Mouse (Mus musculus) hindbrain, embryonic 12.5 days (tissue): ENCODE measurements at regions not wholly inside any gene's neighbourhood (a gene's known extent, or its start where the extent isn't known, plus 50 kb on each side); places are given as distances from the start of the nearest gene placed in this dataset.

Experiments used
- ATAC-seq: fragments of 200-750 bp; cut with Nextera tagmentation; 2 replicates; pipeline ENCODE4 v1.8.0; 2017; ENCODE audit warnings: moderate TSS enrichment; ENCODE audit not compliant: low FRiP score
- H3K27ac ChIP-seq: fragments of 300-500 bp; sonication (generic); 2 replicates; pipeline ENCODE4 v1.5.1; 2016; ENCODE audit warnings: mild to moderate bottlenecking
- H3K27me3 ChIP-seq: fragments of 300-500 bp; sonication (generic); 2 replicates; pipeline ENCODE4 v1.6.1; 2016; ENCODE audit warnings: mild to moderate bottlenecking
- H3K36me3 ChIP-seq: fragments of 300-500 bp; sonication (generic); 2 replicates; pipeline ENCODE4 v1.6.1; 2016; ENCODE audit warnings: mild to moderate bottlenecking
- H3K4me1 ChIP-seq: fragments of 300-500 bp; sonication (generic); 2 replicates; pipeline ENCODE4 v1.6.1; 2016
- H3K4me2 ChIP-seq: fragments of 300-500 bp; sonication (generic); replicated peaks from 2 replicates; pipeline ENCODE4 v1.6.1; 2016; ENCODE audit warnings: mild to moderate bottlenecking
- H3K4me3 ChIP-seq: fragments of 300-500 bp; sonication (generic); 2 replicates; pipeline ENCODE4 v1.5.1; 2016; ENCODE audit warnings: mild to moderate bottlenecking
- H3K9ac ChIP-seq: fragments of 300-500 bp; sonication (generic); 2 replicates; pipeline ENCODE4 v1.6.1; 2016; ENCODE audit warnings: mild to moderate bottlenecking, moderate library complexity
- H3K9me3 ChIP-seq: fragments of 300-500 bp; sonication (generic); replicated peaks from 2 replicates; pipeline ENCODE4 v1.6.1; 2016; ENCODE audit warnings: mild to moderate bottlenecking
- WGBS: fragments of 180-500 bp; shearing (Covaris S2); methylation state at CpG from one replicate; pipeline ENCODE4 v1.1.7; 2016; 5-methylcytosine and 5-hydroxymethylcytosine counted together

DNA sequence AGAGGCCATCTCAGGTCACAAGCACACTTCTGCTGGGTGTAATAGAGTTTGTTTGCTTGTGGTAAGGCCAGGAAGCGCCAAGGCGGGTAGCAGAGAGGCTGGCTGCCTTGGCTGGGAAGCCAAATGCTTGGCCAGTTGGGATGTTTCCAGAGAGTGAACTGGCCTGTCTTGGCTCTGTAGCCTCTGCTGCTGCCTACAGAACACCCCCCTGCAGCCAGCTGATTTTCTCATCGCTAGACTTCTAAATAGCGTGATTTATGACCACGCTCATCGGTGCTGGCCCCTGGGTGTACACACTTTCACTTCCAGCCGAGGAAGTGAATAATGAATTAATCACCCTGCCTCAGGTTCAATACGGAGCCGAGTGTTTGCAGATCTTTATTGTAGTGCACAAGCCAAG lies 102.2 kb upstream of the Adpgk start:
- Histone ChIP-seq H3K4me2 (0 out of 2 replicates have a peak overlapping the region, but pooled peaks have one; percentile 24), H3K4me1 (peaks cover 11% of the 10 kb centered on the region), H3K9ac (no peak overlapping the region), H3K27ac (peak overlapping the region; percentile 67), H3K4me3 (no peak overlapping the region), H3K27me3 (no peaks in the 10 kb centered on the region), H3K36me3 (no peaks in the 10 kb centered on the region), H3K9me3 (no peaks in the 10 kb centered on the region)
- peak; percentile 50; the same call in 1 of the 2 replicates for ATAC-seq
- WGBS, result 44% methylated on average over 9 of the region's 9 CpGs

DNA sequence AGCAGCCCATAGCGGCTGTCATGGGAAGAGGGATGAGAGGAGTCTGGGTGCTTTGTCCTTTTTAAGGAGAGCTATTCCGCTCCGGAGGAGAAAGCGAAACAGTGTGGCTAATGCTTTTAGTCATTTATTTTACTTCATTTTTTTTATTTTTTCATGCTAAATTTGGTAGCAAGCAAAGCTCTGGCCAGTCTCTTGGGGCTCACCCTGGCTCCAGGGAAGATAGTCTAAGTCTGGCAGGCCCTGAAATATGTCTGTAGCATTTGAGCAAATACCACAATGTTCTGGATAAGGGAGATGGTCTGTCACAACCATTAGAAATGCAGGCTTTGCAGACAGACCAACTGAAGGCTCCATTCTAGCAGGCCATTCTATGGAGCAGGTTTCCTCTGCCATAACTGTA lies 102.9 kb upstream of the Adpgk start:
- no peaks in the 10 kb centered on the region for H3K36me3 ChIP-seq
- no peak overlapping the region for H3K4me3 ChIP-seq
- H3K4me2 ChIP-seq, result no peak overlapping the region
- H3K27ac ChIP-seq, result no peak overlapping the region
- H3K9me3 ChIP-seq, result no peaks in the 10 kb centered on the region
- H3K4me1 ChIP-seq, result peaks cover 11% of the 10 kb centered on the region
- no peak overlapping the region for H3K9ac ChIP-seq
- no peaks in the 10 kb centered on the region for H3K27me3 ChIP-seq
- 54% methylated on average over 4 of the region's 4 CpGs for WGBS
- ATAC-seq, result no peak

DNA sequence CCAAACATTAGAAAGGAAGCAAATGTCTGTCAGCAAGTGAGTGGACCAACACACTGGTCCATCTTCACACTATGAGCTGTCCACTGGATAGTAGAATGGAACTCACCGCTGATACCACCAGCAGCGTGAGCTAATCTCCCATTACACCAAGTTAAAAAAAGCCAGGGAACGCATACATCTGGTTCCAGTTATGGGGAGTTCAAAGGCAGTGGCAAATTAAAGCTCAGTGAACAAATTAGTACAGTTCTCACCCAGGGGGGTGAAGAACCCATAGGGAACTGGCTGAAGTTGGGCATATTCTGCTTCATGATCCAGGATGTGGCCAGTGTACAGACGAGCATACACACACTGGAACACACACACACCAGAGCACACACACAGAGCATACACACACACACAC lies 105.0 kb upstream of the Adpgk start:
- no peak for ATAC-seq
- Histone ChIP-seq H3K9ac (no peak overlapping the region), H3K4me1 (peaks cover 11% of the 10 kb centered on the region), H3K27ac (no peak overlapping the region), H3K9me3 (no peaks in the 10 kb centered on the region), H3K36me3 (no peaks in the 10 kb centered on the region), H3K27me3 (no peaks in the 10 kb centered on the region), H3K4me2 (no peak overlapping the region), H3K4me3 (no peak overlapping the region)
- 60% methylated on average over 4 of the region's 4 CpGs for WGBS

DNA sequence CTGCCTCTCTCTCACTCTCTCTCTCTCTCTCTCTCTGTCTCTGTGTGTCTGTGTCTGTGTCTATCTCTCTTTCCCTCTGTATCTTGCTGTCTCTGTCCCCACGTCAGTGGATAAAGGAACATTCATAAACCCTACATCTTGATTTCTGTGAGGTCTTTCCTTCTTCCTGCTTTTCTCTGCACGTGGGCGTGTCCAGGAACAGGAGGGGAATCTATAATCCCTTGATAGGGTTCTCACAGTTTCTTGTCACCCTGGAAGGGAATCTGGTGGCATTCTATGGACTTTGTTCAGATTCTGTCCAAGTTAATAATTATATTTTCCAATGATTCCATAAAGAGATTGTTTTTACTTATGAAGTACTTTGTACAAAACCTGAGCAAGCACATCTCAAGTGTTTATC lies 107.3 kb upstream of the Adpgk start:
- Histone ChIP-seq H3K4me2 (no peak overlapping the region), H3K4me1 (peaks cover 11% of the 10 kb centered on the region), H3K27ac (no peak overlapping the region), H3K9ac (no peak overlapping the region), H3K36me3 (no peaks in the 10 kb centered on the region), H3K27me3 (no peaks in the 10 kb centered on the region; the same call in 1 of the 2 replicates), H3K4me3 (no peak overlapping the region), H3K9me3 (no peaks in the 10 kb centered on the region)
- no peak for ATAC-seq
- 78% methylated on average over 3 of the region's 3 CpGs for WGBS

DNA sequence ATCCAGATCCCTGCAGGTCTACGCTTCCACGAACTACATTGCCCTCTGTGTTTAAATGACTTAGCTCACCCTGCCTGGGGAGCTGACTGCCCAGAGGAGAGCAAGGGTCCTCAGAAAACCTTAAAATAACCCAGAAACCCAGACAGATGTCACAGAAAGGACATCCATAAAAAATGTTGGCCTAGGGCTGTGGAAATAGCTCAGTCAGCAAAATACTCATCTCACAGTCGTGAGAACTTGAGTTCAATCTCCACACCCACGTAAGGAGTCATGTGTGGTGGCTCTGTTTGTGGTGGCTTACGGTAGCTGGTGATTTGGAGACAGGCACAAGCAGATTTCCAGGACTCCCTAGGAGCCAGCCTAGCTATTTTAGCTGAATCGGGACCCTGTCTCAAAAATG lies 108.5 kb upstream of the Adpgk start:
- Histone ChIP-seq H3K9ac (no peak overlapping the region), H3K9me3 (no peaks in the 10 kb centered on the region), H3K4me3 (no peak overlapping the region), H3K36me3 (no peaks in the 10 kb centered on the region), H3K4me2 (no peak overlapping the region), H3K4me1 (no peaks in the 10 kb centered on the region; the same call in 1 of the 2 replicates), H3K27ac (no peak overlapping the region), H3K27me3 (no peaks in the 10 kb centered on the region; the same call in 1 of the 2 replicates)
- no peak for ATAC-seq
- 76% methylated on average over 6 of the region's 6 CpGs for WGBS

DNA sequence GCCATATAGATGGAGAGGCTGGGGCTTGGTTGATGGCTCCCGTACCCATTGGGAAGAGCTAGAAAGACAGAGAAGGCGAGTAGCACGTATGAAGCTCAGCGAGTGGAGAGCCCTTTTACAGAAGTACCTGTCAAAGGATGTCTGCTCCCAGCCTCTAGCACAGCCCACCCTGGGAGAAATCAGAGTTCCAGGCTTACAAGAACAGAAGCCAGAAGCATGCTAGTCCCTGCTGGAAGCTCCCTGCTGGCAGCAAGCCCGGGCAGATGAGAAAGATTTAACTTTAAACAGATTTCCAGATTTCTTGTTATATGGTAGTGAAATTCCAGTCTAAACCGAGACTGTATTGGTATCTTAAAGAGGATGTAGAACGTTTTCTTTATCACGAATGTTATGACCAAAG lies 108.9 kb upstream of the Adpgk start:
- 68% methylated on average over 8 of the region's 8 CpGs for WGBS
- Histone ChIP-seq H3K27me3 (no peaks in the 10 kb centered on the region; the same call in 1 of the 2 replicates), H3K4me1 (no peaks in the 10 kb centered on the region)

DNA sequence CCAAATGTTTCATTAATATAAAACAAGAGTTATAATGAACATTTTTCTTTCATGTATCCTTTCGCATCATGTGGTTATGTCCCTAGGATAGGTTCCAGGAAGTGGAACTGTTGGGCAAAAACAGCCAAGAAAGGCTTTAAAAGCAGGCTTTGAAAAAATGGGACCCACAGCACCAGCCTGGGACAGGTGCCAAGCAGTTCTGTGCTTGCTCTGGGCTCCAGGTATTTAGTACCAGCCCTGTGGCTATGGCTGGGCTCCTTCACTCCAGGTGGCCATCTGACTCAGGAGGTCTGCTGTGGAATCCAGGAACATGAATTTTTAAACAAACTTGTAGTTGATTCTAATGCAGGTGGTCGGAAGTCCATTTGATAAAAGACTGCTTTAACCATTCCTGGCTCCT lies 119.8 kb upstream of the Adpgk start:
- H3K27me3 ChIP-seq, result no peaks in the 10 kb centered on the region
- H3K4me3 ChIP-seq, result no peak overlapping the region
- 95% methylated on average over 2 of the region's 2 CpGs for WGBS
- no peak overlapping the region for H3K9ac ChIP-seq
- no peak for ATAC-seq
- 0 out of 2 replicates have a peak, but pooled peaks cover 3% of the 10 kb centered on the region for H3K9me3 ChIP-seq
- 0 out of 2 replicates have a peak, but pooled peaks cover 4% of the 10 kb centered on the region for H3K4me1 ChIP-seq
- H3K36me3 ChIP-seq, result no peaks in the 10 kb centered on the region
- H3K27ac ChIP-seq, result no peak overlapping the region
- H3K4me2 ChIP-seq, result no peak overlapping the region

More for the DNA sequence above, 108.9 kb upstream of the Adpgk start:
- Histone ChIP-seq H3K27ac (no peak overlapping the region), H3K36me3 (no peaks in the 10 kb centered on the region), H3K4me2 (no peak overlapping the region), H3K9me3 (no peaks in the 10 kb centered on the region), H3K9ac (no peak overlapping the region), H3K4me3 (no peak overlapping the region)
- ATAC-seq, result no peak

DNA sequence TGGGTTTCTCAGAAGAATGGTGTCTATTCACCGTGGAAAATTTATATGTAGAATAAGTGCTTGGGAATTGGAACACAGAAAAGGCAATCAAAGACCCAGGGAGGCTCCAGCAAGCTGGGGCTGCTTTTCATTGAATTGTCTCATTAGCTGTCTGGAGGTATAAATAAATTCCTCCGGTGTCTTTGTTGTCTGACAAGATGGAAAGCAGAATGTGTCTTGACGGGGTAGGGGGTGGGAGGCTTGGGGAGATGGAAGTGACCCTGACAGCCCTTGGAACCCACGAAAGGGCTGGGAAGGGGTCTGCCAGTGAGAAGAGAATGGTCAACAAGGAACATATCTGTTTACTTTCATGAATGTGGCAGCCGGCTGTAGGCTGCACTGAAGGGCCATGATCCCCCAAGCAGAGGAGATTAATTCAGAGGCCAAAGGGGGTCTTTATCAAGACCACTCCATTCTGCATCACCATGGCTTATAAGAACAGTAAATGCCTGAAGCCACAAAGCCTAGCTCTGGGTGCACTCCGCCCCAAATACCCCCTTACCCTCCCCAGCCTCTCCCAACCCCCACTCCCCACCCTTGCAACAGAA lies 127.2 kb upstream of the Neo1 start:
- Histone ChIP-seq H3K4me2 (no peak overlapping the region), H3K36me3 (no peaks in the 10 kb centered on the region), H3K4me1 (peaks cover 13% of the 10 kb centered on the region), H3K9me3 (no peaks in the 10 kb centered on the region), H3K4me3 (no peak overlapping the region), H3K27me3 (no peaks in the 10 kb centered on the region), H3K9ac (no peak overlapping the region), H3K27ac (peak overlapping the region; percentile 69)
- peak; percentile 81 for ATAC-seq
- 20% methylated on average over 6 of the region's 6 CpGs for WGBS

DNA sequence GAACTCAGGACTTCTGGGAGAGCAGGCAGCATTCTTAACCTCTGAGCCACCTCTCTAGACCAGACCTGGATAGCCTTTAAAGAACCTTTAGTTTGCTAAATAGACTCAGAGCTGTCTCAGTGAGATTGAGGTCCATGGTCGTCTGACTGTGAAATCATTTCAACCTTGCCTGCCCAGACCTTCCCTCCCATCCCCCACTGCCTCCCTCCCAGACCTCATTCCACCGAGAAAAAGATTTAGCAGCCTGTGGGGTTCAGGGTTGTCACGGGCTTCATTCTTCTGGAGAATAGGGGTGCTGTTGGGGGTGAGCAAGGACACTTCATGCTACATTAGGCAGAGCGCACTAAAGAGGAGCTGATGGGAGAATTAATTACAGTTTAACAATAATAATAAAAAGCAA lies 126.7 kb upstream of the Neo1 start:
- 21% methylated on average over 4 of the region's 4 CpGs for WGBS
- H3K36me3 ChIP-seq, result no peaks in the 10 kb centered on the region
- ATAC-seq, result peak; percentile 88
- no peaks in the 10 kb centered on the region for H3K9me3 ChIP-seq
- peaks cover 13% of the 10 kb centered on the region for H3K4me1 ChIP-seq
- H3K9ac ChIP-seq, result no peak overlapping the region
- no peaks in the 10 kb centered on the region for H3K27me3 ChIP-seq
- H3K4me3 ChIP-seq, result no peak overlapping the region
- peak overlapping the region; percentile 69 for H3K27ac ChIP-seq
- H3K4me2 ChIP-seq, result no peak overlapping the region

DNA sequence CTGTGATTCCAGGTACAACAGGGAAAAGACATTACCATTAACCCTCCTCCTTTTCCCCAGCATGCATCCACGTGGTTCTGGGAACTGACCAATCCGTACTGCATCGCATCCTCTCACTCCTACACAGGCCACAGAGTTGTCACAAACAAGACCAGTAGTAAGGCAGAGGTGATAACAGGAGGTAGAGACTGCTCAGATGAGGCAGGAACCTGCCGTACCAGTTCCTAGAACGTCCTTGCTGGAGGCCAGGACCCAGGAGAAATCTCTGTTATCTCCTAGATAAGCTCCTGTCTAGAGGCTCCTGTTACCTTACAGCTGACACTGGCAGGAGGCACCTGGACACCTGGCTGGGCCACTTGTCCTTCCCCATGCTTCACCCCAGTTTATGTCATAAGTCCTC lies 121.4 kb upstream of the Neo1 start:
- H3K27ac ChIP-seq, result no peak overlapping the region
- no peak overlapping the region for H3K9ac ChIP-seq
- peaks cover 7% of the 10 kb centered on the region for H3K4me1 ChIP-seq
- ATAC-seq, result no peak
- no peak overlapping the region for H3K4me2 ChIP-seq
- H3K36me3 ChIP-seq, result no peaks in the 10 kb centered on the region
- WGBS, result 75% methylated on average over 5 of the region's 5 CpGs
- H3K9me3 ChIP-seq, result no peaks in the 10 kb centered on the region
- H3K4me3 ChIP-seq, result no peak overlapping the region
- H3K27me3 ChIP-seq, result peaks cover 6% of the 10 kb centered on the region; the same call in 1 of the 2 replicates

DNA sequence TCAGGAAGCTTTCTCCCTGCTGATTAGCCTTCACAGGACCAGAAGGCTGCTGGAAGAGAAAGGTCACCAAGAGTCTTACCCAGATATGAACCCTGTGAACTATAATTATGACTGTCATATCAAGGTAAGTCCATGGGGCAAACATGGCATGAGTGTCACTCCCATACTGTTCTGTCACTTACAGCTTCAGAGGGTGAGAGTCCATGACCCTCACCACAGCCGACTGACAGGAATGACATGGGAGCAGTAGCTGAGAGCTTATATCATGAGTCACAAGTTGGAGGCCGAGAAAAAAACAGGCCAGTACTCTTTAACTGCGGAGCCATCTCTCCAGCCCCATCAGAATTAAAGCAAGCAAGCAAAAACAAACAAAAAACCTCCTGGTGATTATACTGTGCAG lies 117.7 kb upstream of the Neo1 start:
- Histone ChIP-seq H3K4me1 (peaks cover 6% of the 10 kb centered on the region), H3K9me3 (no peaks in the 10 kb centered on the region), H3K9ac (no peak overlapping the region), H3K27ac (no peak overlapping the region), H3K4me3 (no peak overlapping the region), H3K4me2 (no peak overlapping the region), H3K27me3 (peaks cover 6% of the 10 kb centered on the region; the same call in 1 of the 2 replicates), H3K36me3 (no peaks in the 10 kb centered on the region)
- no peak for ATAC-seq
- 68% methylated on average over 3 of the region's 3 CpGs for WGBS

DNA sequence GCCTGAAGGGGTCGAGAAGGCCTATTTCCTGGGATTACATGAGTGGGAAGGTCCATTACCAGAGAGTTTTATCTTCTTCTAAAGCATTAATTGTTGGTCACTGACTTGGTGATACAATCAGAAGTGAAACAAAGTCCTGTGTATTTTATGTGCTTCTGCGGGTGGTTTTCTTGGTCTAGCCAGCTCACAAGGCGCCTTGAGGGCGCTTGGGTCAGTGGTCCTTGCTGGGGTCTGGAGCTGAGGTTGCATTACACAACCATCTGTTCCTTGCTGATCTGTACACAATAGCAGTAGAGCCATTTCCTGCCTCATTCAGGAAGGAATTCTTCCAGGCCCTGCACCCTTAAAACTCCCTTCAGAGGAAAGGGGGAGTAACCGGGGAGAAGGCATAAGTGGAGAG lies 116.9 kb upstream of the Neo1 start:
- no peaks in the 10 kb centered on the region for H3K36me3 ChIP-seq
- ATAC-seq, result no peak
- no peak overlapping the region for H3K9ac ChIP-seq
- peaks cover 6% of the 10 kb centered on the region; the same call in 1 of the 2 replicates for H3K27me3 ChIP-seq
- 48% methylated on average over 5 of the region's 5 CpGs for WGBS
- H3K4me2 ChIP-seq, result no peak overlapping the region
- H3K9me3 ChIP-seq, result no peaks in the 10 kb centered on the region
- peaks cover 6% of the 10 kb centered on the region for H3K4me1 ChIP-seq
- H3K4me3 ChIP-seq, result no peak overlapping the region
- peak overlapping the region; percentile 36; the same call in 1 of the 2 replicates for H3K27ac ChIP-seq

DNA sequence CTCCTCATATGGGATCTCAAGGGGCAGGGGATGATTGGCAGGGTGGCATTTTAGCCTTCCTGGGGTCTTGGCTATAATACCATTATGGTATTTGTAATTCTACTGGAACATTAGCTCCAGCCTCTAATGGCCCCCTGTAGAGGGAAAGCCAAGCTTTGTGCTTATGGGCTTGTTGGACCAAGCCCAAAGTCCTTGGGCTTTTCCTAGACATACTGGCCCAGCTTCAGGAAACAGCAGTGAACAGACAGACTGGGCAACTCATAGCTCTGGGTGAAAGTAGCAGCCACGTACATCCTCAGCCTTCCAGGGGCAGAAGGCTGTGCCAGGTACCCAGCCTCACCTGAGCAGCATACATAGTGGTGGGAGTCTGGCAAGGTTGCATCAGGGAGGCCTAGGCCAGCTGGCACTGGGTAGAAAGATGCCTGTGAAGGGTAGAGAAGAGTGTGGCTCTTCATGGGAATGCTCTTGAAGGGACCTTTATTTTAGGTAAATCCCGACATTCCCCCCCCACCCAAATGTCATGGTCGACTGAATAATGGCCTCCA lies 108.1 kb upstream of the Neo1 start:
- H3K36me3 ChIP-seq, result no peaks in the 10 kb centered on the region
- ATAC-seq, result no peak
- no peaks in the 10 kb centered on the region for H3K9me3 ChIP-seq
- no peaks in the 10 kb centered on the region for H3K4me1 ChIP-seq
- H3K4me3 ChIP-seq, result no peak overlapping the region
- H3K9ac ChIP-seq, result no peak overlapping the region
- H3K27ac ChIP-seq, result no peak overlapping the region
- H3K4me2 ChIP-seq, result no peak overlapping the region
- WGBS, result 85% methylated on average over 3 of the region's 3 CpGs
- no peaks in the 10 kb centered on the region for H3K27me3 ChIP-seq
